Mouse (Mus musculus): ENCODE measurements around the gene Rora. TPM values are rescaled to one million over a fixed set of nuclear protein-coding genes. Genes with fewer than 3 reads are reported as not detected.

The Rora gene
- polyA plus RNA-seq, 1 experiment from 2014 or later = 8.9 TPM

DNA sequence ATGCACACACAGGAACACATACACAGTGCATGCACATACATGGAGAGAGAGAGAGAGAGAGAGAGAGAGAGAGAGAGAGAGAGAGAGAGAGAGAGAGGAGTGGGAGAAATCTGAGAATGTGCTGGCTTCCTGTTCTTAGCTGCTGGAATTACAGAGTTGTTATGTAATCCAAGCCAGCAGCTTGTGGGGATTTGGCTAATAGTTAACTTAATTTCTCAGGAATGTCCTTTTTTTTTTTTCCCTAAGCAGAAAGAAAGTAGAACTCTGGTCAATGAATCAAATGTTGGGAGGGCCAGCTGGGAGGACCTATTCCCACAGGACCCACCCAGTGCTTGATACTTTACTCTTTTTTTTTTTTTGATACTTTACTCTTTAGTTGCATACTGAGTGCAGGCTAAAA, 527.8 kb downstream of the Rora start:
- no peak overlapping the region for H3K4me2 ChIP-seq (replicated peaks)
- no peaks in the 10 kb centered on the region for H3K9me3 ChIP-seq
- no peak overlapping the region for H3K4me3 ChIP-seq
- H3K4me1 ChIP-seq = no peaks in the 10 kb centered on the region
- no peak overlapping the region for H3K27ac ChIP-seq (replicated peaks)
- no peaks in the 10 kb centered on the region for H3K36me3 ChIP-seq
- no peaks in the 10 kb centered on the region for H3K27me3 ChIP-seq
- no peak overlapping the region for H3K9ac ChIP-seq (replicated peaks)
- ATAC-seq (ENCODE audit: low FRiP score, low read depth) = no peak

DNA sequence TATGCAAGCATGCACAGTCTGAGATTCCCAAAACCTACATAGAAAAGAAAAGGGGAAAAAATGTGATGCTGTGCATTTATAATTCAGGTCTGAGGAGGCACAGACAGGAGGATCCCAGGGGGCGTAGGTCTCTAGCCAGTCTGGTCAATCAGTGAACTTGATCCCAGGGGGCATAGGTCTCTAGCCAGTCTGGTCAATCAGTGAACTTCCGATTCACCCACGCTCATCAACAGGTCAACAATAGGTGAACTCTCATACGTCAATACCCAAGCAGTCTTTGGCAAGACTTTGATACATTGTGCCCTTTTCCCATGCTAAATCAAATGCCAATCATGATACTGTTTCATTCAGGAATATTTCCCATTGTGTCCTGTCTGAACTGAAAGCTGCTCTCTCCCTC, 530.3 kb downstream of the Rora start:
- Histone ChIP-seq H3K4me2 (replicated peaks) (no peak overlapping the region), H3K27ac (replicated peaks) (no peak overlapping the region), H3K4me3 (no peak overlapping the region), H3K36me3 (no peaks in the 10 kb centered on the region), H3K4me1 (no peaks in the 10 kb centered on the region), H3K9me3 (0 out of 2 replicates have a peak, but pooled peaks cover 2% of the 10 kb centered on the region), H3K27me3 (no peaks in the 10 kb centered on the region), H3K9ac (replicated peaks) (no peak overlapping the region)
- no peak for ATAC-seq (ENCODE audit: low FRiP score, low read depth)
- WGBS = 83% methylated on average over 4 of the region's 4 CpGs

DNA sequence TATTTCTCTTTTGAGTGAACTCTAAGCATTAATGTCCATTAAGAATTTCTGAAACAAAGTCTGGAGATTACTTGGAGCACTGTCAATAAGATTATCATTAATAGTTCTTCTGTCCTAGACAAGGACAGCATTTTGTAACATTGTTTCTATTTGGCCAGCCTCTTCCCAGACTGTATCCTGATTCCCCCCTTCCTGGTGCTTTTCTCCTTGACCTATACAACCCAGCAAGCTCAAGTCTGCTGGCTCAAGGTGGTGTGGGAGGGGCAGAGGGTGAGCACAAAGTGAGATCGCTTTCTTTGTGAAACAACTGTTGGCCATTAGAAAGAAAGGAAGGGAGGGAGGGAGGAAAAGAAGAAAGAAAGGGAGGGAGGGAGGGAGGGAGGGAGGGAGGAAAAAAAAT, 537.1 kb downstream of the Rora start:
- H3K36me3 ChIP-seq = no peaks in the 10 kb centered on the region
- H3K9me3 ChIP-seq = 0 out of 2 replicates have a peak, but pooled peaks cover 2% of the 10 kb centered on the region
- H3K4me2 ChIP-seq (replicated peaks) = no peak overlapping the region
- no peaks in the 10 kb centered on the region for H3K27me3 ChIP-seq
- H3K4me1 ChIP-seq = no peaks in the 10 kb centered on the region
- H3K4me3 ChIP-seq = no peak overlapping the region
- WGBS = 86% methylated on average over 1 of the region's 1 CpGs
- no peak overlapping the region for H3K27ac ChIP-seq (replicated peaks)
- H3K9ac ChIP-seq (replicated peaks) = no peak overlapping the region
- no peak for ATAC-seq (ENCODE audit: low FRiP score, low read depth)

DNA sequence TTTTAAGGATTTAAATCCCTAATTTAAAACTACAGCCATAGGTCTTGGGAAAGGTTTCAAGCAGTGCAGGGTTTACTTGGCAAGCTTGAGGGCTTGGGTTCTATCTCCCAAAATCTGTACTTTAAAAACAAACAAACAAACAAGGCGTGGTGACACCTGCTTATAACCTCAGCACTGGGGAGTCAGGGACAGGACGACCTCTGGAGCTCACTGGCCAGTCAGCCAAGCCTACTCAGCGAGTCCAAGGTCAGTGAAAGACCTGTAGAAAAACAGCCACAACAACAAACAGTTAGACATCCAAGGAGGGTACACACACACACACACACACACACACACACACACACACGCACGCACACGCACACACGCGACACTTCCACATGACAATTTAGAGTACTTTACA, 538.9 kb downstream of the Rora start:
- H3K4me2 ChIP-seq (replicated peaks) = no peak overlapping the region
- no peak for ATAC-seq (ENCODE audit: low FRiP score, low read depth)
- H3K27ac ChIP-seq (replicated peaks) = no peak overlapping the region
- H3K36me3 ChIP-seq = no peaks in the 10 kb centered on the region
- WGBS = 88% methylated on average over 8 of the region's 8 CpGs
- H3K9ac ChIP-seq (replicated peaks) = no peak overlapping the region
- 0 out of 2 replicates have a peak, but pooled peaks cover 2% of the 10 kb centered on the region for H3K9me3 ChIP-seq
- no peaks in the 10 kb centered on the region for H3K4me1 ChIP-seq
- H3K27me3 ChIP-seq = no peaks in the 10 kb centered on the region
- no peak overlapping the region for H3K4me3 ChIP-seq

DNA sequence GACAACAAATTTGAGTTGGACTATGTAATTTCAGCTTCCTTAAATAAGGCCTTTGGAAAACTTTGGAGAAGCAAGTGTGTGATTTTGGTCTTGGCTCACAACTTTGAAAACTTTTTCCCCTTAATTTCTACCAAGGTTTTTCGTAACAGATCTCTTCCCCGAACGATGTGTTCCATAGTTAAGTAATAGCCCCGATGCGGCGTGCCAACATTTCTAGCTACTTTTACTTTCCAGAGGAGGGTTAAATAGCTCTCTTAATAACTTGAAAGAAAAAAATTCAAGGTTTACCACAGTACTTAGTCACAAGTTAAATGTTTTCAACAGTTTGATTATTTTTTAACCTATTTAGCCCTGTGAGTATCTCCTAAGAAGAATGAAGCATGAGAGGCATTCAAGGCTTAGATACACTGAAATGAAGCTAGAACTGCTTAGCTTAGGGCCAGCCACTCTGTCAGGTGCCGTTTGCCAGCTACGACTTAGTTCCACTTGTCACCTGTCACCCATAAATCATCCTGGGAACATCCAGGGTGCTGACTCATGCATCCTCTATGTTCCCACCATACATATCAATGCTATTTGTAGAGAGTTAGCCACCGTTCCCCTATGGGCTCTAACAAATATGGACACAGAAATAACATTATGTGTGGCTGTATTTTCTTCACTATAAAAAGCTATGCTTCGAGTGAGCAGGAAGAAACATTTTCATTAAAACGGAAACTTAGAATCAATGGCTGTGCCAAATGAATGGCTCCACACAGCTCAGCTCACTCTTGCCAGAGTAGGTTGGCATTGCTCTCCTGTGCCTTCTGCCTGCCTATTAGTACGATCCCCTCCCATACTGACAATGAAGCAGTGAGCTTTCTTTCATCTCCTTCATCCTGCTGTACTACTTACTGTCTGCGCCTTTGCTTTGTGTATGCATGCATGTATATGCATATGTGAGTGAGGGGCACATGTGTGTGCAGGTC, 541.3 kb downstream of the Rora start:
- ATAC-seq (ENCODE audit: low FRiP score, low read depth) = no peak
- no peaks in the 10 kb centered on the region for H3K27me3 ChIP-seq

DNA sequence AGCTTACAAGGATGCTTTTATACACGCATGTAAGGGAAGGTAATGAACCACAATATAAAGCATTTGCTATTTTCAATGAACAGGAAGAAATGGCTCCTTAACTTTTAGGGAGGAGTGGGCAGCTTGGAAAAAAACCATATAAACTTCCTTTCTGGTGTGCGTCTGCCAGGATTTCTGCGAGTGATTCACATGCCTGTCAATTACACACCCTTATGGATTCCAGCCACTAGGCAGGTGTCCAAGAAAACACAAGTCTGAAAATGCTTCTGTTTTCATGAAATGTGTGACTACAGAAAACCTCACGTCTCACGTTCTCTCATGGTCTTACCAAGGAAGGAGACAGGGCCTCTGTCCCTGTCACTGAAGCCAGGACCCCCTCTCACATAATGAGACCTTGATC, 560.2 kb downstream of the Rora start:
- Histone ChIP-seq H3K36me3 (no peaks in the 10 kb centered on the region), H3K27me3 (no peaks in the 10 kb centered on the region), H3K4me3 (no peak overlapping the region), H3K4me2 (replicated peaks) (no peak overlapping the region), H3K4me1 (peaks cover 16% of the 10 kb centered on the region), H3K27ac (replicated peaks) (no peak overlapping the region), H3K9ac (replicated peaks) (no peak overlapping the region), H3K9me3 (no peaks in the 10 kb centered on the region)
- WGBS = 76% methylated on average over 5 of the region's 5 CpGs
- ATAC-seq (ENCODE audit: low FRiP score, low read depth) = no peak

More for the DNA sequence above, 541.3 kb downstream of the Rora start:
- Histone ChIP-seq H3K4me3 (no peak overlapping the region), H3K4me1 (no peaks in the 10 kb centered on the region), H3K9ac (replicated peaks) (no peak overlapping the region), H3K4me2 (replicated peaks) (no peak overlapping the region), H3K36me3 (no peaks in the 10 kb centered on the region), H3K27ac (replicated peaks) (no peak overlapping the region), H3K9me3 (no peaks in the 10 kb centered on the region)
- 93% methylated on average over 13 of the region's 13 CpGs for WGBS

DNA sequence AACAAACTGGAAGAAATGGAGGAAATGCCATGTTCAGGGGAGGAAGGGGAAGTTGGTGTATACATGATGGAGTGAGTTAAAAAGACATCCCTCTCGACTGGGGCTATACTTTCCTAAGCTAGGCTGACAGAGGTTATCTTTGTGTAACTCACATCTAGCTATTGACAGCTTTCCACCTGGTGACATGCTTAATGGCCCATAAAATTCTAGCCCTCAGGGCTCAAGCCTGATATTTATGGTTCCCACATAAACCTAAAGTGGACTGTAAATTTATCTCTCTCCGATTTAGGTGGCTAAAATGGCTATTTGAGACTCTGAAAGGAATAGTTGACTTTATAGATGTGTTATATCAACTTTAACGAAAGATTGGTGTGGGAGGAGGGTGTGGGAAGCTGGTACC, 571.3 kb downstream of the Rora start:
- no peak for ATAC-seq (ENCODE audit: low FRiP score, low read depth)
- Histone ChIP-seq H3K4me1 (peaks cover 3% of the 10 kb centered on the region; the same call in 1 of the 2 replicates), H3K36me3 (no peaks in the 10 kb centered on the region), H3K4me3 (no peak overlapping the region), H3K27me3 (no peaks in the 10 kb centered on the region), H3K9me3 (no peaks in the 10 kb centered on the region), H3K4me2 (replicated peaks) (no peak overlapping the region), H3K9ac (replicated peaks) (no peak overlapping the region), H3K27ac (replicated peaks) (no peak overlapping the region)
- WGBS = 77% methylated on average over 3 of the region's 3 CpGs

DNA sequence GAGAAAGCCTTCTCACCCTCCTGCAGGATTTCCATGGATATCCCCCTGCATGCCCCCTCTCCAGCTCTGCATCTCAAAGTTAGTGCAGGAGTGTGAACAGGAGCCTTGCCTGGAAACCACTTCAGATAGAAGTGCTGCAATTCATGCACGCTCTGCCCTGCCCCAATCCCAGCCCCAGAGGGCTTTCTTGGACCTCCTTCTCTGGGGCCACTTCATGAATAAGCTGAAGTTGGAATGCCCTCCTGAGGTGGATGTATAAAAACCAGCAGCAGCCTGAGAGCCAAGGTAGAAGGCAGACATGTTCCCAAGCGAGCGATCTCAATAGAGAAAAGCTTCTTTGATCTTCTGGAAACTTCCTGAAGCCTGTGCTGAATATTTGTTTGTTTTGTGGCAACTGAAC, 572.8 kb downstream of the Rora start:
- ATAC-seq (ENCODE audit: low FRiP score, low read depth) = no peak
- WGBS = 43% methylated on average over 3 of the region's 3 CpGs
- Histone ChIP-seq H3K36me3 (no peaks in the 10 kb centered on the region), H3K4me1 (peaks cover 3% of the 10 kb centered on the region; the same call in 1 of the 2 replicates), H3K27ac (replicated peaks) (no peak overlapping the region), H3K27me3 (no peaks in the 10 kb centered on the region), H3K9ac (replicated peaks) (no peak overlapping the region), H3K4me3 (no peak overlapping the region), H3K9me3 (no peaks in the 10 kb centered on the region), H3K4me2 (replicated peaks) (no peak overlapping the region)

DNA sequence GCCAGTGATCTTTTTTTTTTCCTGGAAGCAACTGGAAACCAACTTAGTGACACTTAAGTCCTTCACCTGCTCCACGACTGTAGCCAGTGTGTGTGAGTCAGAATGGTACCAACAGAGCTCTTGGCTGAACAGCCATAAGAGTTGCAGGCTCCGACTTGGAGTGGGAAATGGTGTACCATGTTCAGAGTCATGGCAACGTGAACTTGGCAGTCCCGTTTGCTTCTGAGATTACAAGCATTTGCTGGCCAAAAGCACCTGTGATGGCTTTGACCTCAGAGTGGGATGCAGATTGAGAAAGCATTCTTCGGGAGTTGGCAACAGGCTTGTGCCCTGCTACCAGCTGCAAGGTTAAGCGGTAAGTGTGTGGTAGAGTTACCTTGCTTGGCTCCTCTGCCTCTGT, 574.2 kb downstream of the Rora start:
- Histone ChIP-seq H3K4me3 (no peak overlapping the region), H3K27ac (replicated peaks) (no peak overlapping the region), H3K9me3 (no peaks in the 10 kb centered on the region), H3K27me3 (no peaks in the 10 kb centered on the region), H3K4me1 (peaks cover 3% of the 10 kb centered on the region; the same call in 1 of the 2 replicates), H3K4me2 (replicated peaks) (no peak overlapping the region), H3K9ac (replicated peaks) (no peak overlapping the region), H3K36me3 (no peaks in the 10 kb centered on the region)
- 89% methylated on average over 6 of the region's 6 CpGs for WGBS
- ATAC-seq (ENCODE audit: low FRiP score, low read depth) = no peak

DNA sequence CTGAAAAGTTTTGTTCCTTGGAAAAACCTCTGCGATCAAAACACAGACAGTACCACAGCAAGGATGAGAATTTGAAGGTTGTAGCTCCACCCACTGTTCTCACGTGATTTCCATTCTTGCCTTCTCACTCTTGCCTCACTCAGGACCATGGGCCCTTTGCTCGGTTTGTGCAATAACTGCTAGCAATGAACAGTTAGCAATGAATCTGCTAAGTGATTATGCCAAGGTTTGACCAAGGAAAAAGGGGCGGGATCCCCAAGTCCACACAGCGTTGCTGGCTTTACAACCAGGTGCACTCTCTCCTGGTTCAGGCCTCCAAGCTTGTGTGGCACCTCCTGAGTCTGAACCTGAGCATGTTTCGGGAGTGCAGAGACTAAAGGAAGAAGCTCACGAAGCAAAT, 576.3 kb downstream of the Rora start:
- no peak for ATAC-seq (ENCODE audit: low FRiP score, low read depth)
- WGBS = 89% methylated on average over 7 of the region's 7 CpGs
- H3K4me3 ChIP-seq = no peak overlapping the region
- H3K4me1 ChIP-seq = peaks cover 14% of the 10 kb centered on the region
- H3K27me3 ChIP-seq = no peaks in the 10 kb centered on the region
- no peaks in the 10 kb centered on the region for H3K9me3 ChIP-seq
- H3K36me3 ChIP-seq = no peaks in the 10 kb centered on the region
- no peak overlapping the region for H3K27ac ChIP-seq (replicated peaks)
- no peak overlapping the region for H3K4me2 ChIP-seq (replicated peaks)
- H3K9ac ChIP-seq (replicated peaks) = no peak overlapping the region

DNA sequence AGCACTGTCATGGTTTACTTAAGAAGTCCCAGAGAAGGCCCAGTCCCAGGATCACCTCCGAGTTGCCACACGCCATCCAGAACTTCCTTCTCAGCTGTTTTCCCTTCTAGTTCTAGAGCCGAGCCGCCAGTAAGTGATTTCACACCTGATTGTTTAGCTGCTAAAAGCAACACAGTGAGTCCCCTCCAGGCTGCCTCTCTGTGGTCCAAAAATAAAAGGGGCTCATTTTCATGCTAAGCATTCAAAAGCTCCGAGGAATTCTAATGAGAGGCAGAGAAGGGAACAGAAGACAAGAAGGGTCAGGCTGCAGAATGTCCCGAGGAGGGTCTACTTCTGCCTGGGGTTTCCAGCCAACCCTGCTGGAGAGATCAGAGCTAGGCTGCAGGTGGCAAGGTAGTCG, 580.9 kb downstream of the Rora start:
- Histone ChIP-seq H3K9me3 (no peaks in the 10 kb centered on the region), H3K4me1 (peaks cover 10% of the 10 kb centered on the region), H3K4me2 (replicated peaks) (no peak overlapping the region), H3K36me3 (no peaks in the 10 kb centered on the region), H3K4me3 (no peak overlapping the region), H3K27ac (replicated peaks) (0 out of 2 replicates have a peak overlapping the region, but pooled peaks have one; percentile 46), H3K27me3 (0 out of 2 replicates have a peak, but pooled peaks cover 5% of the 10 kb centered on the region), H3K9ac (replicated peaks) (no peak overlapping the region)
- WGBS = 12% methylated on average over 7 of the region's 7 CpGs
- ATAC-seq (ENCODE audit: low FRiP score, low read depth) = peak; percentile 34; the same call in 1 of the 2 replicates

DNA sequence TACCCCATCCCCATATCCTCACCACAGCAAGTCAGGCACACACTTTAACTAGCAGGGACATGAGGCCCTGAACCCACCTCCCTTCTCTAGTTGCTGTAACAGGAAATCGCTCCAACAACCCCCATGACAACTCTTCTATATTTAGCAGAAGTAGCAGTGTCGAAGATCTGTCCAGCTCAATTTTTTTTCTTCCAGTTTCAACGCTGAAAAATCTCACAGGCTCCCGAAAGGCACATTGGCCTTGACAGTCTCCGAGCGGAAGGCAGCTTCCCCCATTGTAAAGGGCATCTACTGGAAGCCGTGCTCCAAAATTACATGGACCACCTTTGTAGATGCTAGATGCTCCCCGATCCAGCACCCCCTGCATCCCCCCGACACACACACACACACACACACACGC, 583.7 kb downstream of the Rora start:
- no peak overlapping the region for H3K4me2 ChIP-seq (replicated peaks)
- 0 out of 2 replicates have a peak, but pooled peaks cover 5% of the 10 kb centered on the region for H3K27me3 ChIP-seq
- peaks cover 10% of the 10 kb centered on the region for H3K4me1 ChIP-seq
- no peak overlapping the region for H3K4me3 ChIP-seq
- no peak overlapping the region for H3K9ac ChIP-seq (replicated peaks)
- WGBS = 88% methylated on average over 10 of the region's 10 CpGs
- no peak for ATAC-seq (ENCODE audit: low FRiP score, low read depth)
- no peaks in the 10 kb centered on the region for H3K9me3 ChIP-seq
- H3K27ac ChIP-seq (replicated peaks) = no peak overlapping the region
- no peaks in the 10 kb centered on the region for H3K36me3 ChIP-seq

All from midbrain, embryonic 12.5 days (tissue).